14 mouse cellular contexts compared by ENCODE assay signal in the genomic region with DNA sequence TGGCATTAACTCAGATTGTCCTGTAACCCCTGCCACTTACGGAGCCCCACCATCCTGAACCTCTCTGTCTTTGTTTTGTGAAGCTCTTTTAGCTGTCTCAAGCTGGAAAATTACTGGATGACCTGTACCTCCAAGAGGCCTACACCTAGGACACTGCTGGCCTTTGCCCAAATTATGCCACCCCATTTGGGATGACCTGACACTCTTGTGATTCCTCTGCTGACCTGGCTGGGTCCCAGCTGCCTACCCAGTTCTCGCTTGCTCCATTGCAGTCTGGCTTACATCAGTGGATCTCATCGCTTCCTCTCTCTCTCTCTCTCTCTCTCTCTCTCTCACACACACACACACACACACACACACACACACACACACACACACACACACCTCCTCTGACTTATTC.
"Had no signal": no experiment of that assay in that cellular context is flagged by ENCODE, and none has a peak within 500 bp of the region (broad histone marks: within the 10 kb centered on the region; RNA-seq: fewer than 3 reads in every experiment).

No protein-coding gene starts in this region.

- H3K27ac ChIP-seq: kidney, postnatal 0 days; limb, embryonic 15.5 days; liver, embryonic 13.5 days; neural tube, embryonic 15.5 days had no signal

- H3K4me3 ChIP-seq: limb, embryonic 15.5 days; liver, embryonic 13.5 days; myocyte; neural tube, embryonic 15.5 days had no signal

- DNase-seq: kidney, adult 9 months; kidney, postnatal 36 days; layer of hippocampus, adult 9-11 months; layer of hippocampus, postnatal 36 days; liver, embryonic 13.5 days; lung, adult 18-20 months; midbrain, embryonic 14.5 days; right cerebral cortex, adult 18-20 months; right cerebral cortex, postnatal 25 days; thymus, postnatal 4 days had no signal
